Mouse (Mus musculus) subcutaneous adipose tissue, adult 2 months (tissue): ENCODE data around the gene Cd27. TPM values are rescaled to one million over a fixed set of nuclear protein-coding genes. Genes with fewer than 3 reads are reported as not detected.

Experiments
- polyA plus RNA-seq: library from polyadenylated mRNA; depleted of rRNA; stranded (reverse); fragments of >200 nt; gene quantifications from 2 replicates; pipeline ENCODE4 v1.2.3, GENCODE M21; 2012; ENCODE audit warnings: low replicate concordance; rRNA removed

The Cd27 gene
- polyA plus RNA-seq: 1.6 and 2.2 TPM in 2 replicates

DNA sequence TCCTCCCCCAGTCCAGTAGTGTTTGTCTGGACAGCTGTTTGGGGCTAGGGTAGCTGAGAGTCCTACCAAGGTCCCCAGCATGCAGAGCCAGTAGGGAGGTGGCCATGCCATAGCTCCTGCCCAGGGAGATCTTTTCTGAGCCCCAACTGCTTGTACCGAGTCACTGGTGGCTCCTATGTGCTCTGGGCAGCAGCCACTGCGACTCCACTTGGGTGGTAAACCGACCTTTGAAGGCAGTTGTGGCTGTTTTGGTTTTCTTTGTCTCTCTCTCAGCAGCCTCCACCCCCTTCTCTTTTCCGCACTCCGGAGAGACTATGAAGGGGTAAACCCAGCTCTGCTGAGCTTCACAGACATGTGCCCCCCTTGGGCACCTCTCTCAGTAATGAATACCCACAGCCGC is at the start of gene Cd27:
TSS of gene Cd27 (minus strand) at position 229 of the 400 bp plus-strand sequence.

DNA sequence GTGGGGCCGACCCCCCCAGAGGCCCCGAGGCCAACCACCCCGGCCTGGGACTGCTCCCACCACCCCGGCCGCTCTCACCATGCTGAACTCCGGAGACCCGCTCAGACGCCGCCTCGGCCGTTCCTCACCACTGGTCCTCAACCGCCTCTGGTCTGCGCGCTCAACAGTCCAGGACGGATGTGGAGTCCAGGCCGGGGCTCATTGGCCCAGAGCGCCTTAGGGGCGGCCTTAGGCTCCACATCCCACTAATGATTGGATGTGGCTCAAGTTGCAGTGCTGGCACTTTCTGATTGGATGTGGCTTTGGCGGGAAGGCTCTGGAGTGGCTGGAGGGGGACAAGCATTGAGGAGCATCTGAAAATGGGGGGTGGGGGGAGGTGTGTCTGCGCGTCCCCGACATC is 49.1 kb upstream of the Cd27 start, which contains the start of gene Tuba3a:
TSS of gene Tuba3a (minus strand) at position 153 of the 400 bp plus-strand sequence.

DNA sequence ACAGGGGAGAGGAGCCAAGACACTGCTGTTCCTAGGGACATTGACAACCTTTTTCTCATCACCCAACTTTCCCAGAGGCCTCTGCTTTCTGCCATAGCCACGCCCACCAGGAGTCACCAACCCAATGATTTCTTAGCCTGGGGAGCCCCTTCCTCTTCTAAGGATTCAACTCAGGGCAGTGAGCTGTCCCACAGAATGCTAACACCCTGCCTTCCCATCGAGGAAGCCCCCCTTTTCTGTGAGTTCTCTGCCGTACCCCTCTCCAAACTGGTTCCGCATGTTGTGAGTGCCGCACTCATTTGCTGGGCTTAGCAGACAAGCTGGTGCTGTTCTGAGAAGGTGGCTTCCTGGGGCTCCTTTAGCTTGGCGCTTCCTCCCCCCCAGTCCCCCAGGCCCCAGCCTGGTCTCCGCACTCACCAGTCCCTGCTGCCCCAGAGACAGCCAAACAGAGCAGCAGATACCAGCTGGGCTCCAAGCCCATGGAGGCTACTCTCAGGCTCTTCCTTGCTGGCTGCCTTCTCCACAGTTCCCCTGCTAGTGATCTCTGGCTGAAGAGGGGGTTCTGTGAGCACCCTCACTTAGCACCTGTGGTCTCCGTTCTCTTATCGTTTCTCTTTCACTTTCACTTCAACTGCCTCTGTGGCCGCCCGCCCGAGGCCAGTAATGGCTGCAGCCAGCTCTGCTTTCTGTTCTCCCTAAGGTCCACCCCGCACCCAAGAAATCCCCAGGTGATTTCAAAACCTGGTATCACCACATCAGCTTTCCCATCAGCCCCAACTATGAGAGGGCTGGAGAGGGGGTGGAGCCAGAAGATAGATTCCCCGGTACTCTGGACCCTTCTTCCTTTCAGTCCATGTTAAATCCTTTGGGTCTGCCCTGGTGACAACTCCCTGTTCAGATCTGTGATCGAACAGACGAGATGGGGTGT is 5.4 kb downstream of the Cd27 start, which contains the start of gene Tapbpl:
TSS of gene Tapbpl (minus strand) at position 744 of the 928 bp plus-strand sequence.

DNA sequence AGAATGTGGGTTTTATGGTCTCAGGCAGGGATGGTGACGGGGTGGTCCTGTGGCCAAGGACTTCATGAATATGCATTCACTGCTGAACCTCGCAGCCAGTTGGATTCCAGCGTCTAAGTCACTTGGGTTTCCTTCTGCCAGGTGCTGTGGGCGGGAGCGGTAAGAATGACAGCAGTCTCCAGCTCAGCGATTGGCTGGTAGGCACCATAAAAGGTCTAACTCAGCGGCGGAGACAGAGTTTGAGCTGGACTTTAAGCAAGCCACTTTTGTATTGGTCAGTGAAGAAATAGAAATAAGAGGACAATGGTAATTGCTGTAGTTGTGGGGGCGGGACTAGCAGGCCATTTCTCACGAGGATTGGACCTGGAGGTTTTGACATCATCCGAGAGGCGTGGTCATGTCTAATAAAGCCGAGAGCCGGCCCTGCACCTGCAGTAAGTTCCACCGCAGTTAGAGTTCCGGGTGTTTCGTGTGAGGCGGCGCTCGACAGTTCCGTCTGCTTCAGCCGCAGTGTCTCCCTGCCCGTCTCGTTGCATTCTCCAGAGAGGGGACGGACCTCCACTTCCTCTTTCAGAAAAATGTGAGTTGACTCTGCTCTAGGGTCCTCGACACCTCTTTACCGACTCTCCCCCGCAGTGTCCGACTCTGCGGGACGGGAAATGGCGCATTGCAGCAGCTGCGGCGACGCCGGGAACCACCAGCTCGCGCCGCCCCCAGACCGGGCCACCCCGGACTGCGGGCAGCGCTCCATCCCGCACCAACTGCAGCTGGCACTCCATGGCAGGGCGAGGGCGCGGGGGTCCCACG is 21.5 kb downstream of the Cd27 start, which contains the start of gene Vamp1:
TSS of gene Vamp1 (plus strand) at position 404 of the 807 bp plus-strand sequence.

DNA sequence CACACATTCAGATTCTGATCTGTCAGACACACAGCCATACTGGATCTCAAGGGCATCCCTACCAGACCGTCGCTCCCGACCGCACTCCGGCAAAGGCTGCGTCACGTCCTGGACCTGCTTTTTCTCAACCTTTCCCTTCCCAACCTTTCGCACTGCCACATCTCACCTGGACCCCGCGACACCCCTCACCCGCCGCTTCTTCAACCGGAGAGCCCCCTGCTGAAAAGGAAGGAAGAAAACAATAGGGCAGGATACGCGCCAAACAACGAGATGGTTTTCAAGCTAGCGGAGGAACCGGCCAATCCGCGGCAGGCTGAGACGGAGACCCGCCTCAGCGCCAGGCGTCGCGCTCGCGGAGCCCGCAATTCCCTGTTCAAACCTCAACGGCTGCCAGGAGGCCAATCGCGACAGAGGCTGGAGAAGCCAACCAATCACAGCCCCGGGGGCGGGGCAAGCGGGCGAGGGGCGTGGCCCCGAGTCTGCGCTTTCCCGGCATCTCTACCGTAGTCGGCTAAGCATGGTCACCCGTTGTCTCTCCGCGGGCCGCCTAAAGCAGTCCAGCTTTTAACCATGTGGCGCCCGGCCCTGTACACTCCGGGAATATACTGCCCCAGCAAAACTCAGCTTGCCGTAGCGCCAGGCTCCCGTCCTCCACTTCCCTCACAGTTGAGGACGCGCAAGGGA is 45.3 kb downstream of the Cd27 start, which contains the start of the genes Ncapd2 and Mrpl51:
TSS of gene Ncapd2 (minus strand) at position 370 of the 684 bp plus-strand sequence.
TSS of gene Mrpl51 (plus strand) at position 470 of the 684 bp plus-strand sequence.

Other genes with a start within 250 kb of the Cd27 start
- gene Pianp, start 240.3 kb downstream of the Cd27 start, polyA plus RNA-seq: 3.7 and 15.6 TPM in 2 replicates
- gene Zfp384, start 227.9 kb downstream of the Cd27 start, polyA plus RNA-seq: 49.1 and 77.6 TPM in 2 replicates
- gene Ing4, start 197.2 kb downstream of the Cd27 start, polyA plus RNA-seq: 69.3 and 75.0 TPM in 2 replicates
- gene Acrbp, start 187.3 kb downstream of the Cd27 start, polyA plus RNA-seq: 11.9 and 31.8 TPM in 2 replicates
- gene Lpar5, start 169.1 kb downstream of the Cd27 start, polyA plus RNA-seq: 5.0 and 8.4 TPM in 2 replicates
- 42.0 and 131 TPM in 2 replicates for gene Chd4, start 141.0 kb downstream of the Cd27 start, polyA plus RNA-seq
- gene Nop2, start 105.1 kb downstream of the Cd27 start, polyA plus RNA-seq: 13.7 and 35.1 TPM in 2 replicates
- 32.5 and 35.6 TPM in 2 replicates for gene Iffo1, start 91.8 kb downstream of the Cd27 start, polyA plus RNA-seq
- 4,033 and 4,268 TPM in 2 replicates for gene Gapdh, start 70.5 kb downstream of the Cd27 start, polyA plus RNA-seq
- gene Ncapd2, start 45.3 kb downstream of the Cd27 start, polyA plus RNA-seq: 29.9 and 68.5 TPM in 2 replicates
- gene Mrpl51, start 45.2 kb downstream of the Cd27 start, polyA plus RNA-seq: 62.0 and 70.3 TPM in 2 replicates
- 17.3 and 19.7 TPM in 2 replicates for gene Vamp1, start 21.5 kb downstream of the Cd27 start, polyA plus RNA-seq
- 25.0 and 26.3 TPM in 2 replicates for gene Tapbpl, start 5.2 kb downstream of the Cd27 start, polyA plus RNA-seq
- gene Tuba3a, start 49.0 kb upstream of the Cd27 start, polyA plus RNA-seq: not detected in 2 replicates
- 118 and 131 TPM in 2 replicates for gene Ltbr, start 76.9 kb upstream of the Cd27 start, polyA plus RNA-seq
- gene Scnn1a, start 83.6 kb upstream of the Cd27 start, polyA plus RNA-seq: 1.2 and 5.0 TPM in 2 replicates
- gene Tnfrsf1a, start 112.4 kb upstream of the Cd27 start, polyA plus RNA-seq: 249 and 252 TPM in 2 replicates
- 1.4 and 1.5 TPM in 2 replicates for gene Plekhg6, start 143.8 kb upstream of the Cd27 start, polyA plus RNA-seq